Mouse (Mus musculus): ENCODE measurements at regions not wholly inside any gene's neighbourhood (a gene's known extent, or its start where the extent isn't known, plus 50 kb on each side); places are given as distances from the start of the nearest gene placed in this dataset.
"Not testable (repeated sequence)": the region's sequence is repeated elsewhere in the genome, so short reads cannot be mapped to it uniquely, and the experiment has no call there.

DNA sequence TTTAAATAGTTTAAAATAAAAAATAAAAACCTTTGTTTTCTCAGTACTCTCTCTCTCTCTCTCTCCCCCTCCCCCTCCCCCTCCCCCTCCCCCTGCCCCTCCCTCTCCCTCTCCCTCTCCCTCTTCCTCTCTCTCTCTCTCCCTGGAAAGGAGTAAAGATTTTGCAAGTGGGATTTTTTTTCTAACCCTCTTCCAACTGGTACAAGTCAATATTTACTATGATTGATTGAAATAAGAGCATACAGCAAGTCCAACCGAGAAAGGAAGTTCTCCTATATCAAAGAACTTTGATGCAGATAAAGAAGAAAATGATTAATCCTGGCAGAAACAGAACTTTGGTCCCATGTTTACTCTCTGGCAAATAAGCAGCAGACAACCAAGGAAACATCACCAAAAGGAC lies 89.0 kb upstream of the Reln start:
- Histone ChIP-seq H3ac (ENCODE audit: control insufficient read depth, insufficient read length, low read depth) (no peak overlapping the region), H3K27me3 (ENCODE audit: control insufficient read depth, insufficient read depth, insufficient read length) (peaks cover 4% of the 10 kb centered on the region), H3K79me3 (ENCODE audit: low read depth) (no peaks in the 10 kb centered on the region), H3K36me3 (ENCODE audit: control insufficient read depth, insufficient read depth) (no peaks in the 10 kb centered on the region), H3K79me2 (ENCODE audit: control insufficient read depth, insufficient read depth) (no peaks in the 10 kb centered on the region), H3K4me3 (ENCODE audit: insufficient read depth, poor library complexity, severe bottlenecking) (no peak overlapping the region)
- TF ChIP-seq CTCF (IDR thresholded peaks at IDR 0.05; ENCODE audit: control insufficient read depth, insufficient read depth, insufficient read length) (no peak), MYOD1 (IDR thresholded peaks at IDR 0.05; ENCODE audit: control insufficient read depth, insufficient read length, low read depth) (no peak), FOSL1 (IDR thresholded peaks at IDR 0.05; ENCODE audit: insufficient read depth, low read length, poor library complexity, severe bottlenecking) (no peak), MYOG (IDR thresholded peaks at IDR 0.05; ENCODE audit: control insufficient read depth, extremely low read depth, insufficient read length) (no peak), CEBPB (IDR thresholded peaks at IDR 0.05; ENCODE audit: low read depth) (no peak)

- Histone ChIP-seq H3K79me2 (ENCODE audit: control insufficient read depth, insufficient read depth) (no peaks in the 10 kb centered on the region), H3ac (ENCODE audit: control insufficient read depth, insufficient read length, low read depth) (no peak overlapping the region), H3K36me3 (ENCODE audit: control insufficient read depth, insufficient read depth) (no peaks in the 10 kb centered on the region), H3K27me3 (ENCODE audit: control insufficient read depth, insufficient read depth, insufficient read length) (peaks cover 4% of the 10 kb centered on the region), H3K79me3 (ENCODE audit: low read depth) (no peaks in the 10 kb centered on the region), H3K4me3 (ENCODE audit: insufficient read depth, poor library complexity, severe bottlenecking) (no peak overlapping the region)
- TF ChIP-seq USF1 (IDR thresholded peaks at IDR 0.05; ENCODE audit: low read depth) (no peak), FOSL1 (IDR thresholded peaks at IDR 0.05; ENCODE audit: insufficient read depth, low read length, poor library complexity, severe bottlenecking) (no peak), MYOD1 (IDR thresholded peaks at IDR 0.05; ENCODE audit: control insufficient read depth, insufficient read length, low read depth) (no peak), CTCF (IDR thresholded peaks at IDR 0.05; ENCODE audit: control insufficient read depth, insufficient read depth, insufficient read length) (no peak), CEBPB (IDR thresholded peaks at IDR 0.05; ENCODE audit: low read depth) (no peak), MAX (IDR thresholded peaks at IDR 0.05) (no peak), MYOG (IDR thresholded peaks at IDR 0.05; ENCODE audit: control insufficient read depth, extremely low read depth, insufficient read length) (no peak)
Measured at GRCm38 (mm10) chr5:22431721-22432120, 87.2 kb upstream of the Reln start.

DNA sequence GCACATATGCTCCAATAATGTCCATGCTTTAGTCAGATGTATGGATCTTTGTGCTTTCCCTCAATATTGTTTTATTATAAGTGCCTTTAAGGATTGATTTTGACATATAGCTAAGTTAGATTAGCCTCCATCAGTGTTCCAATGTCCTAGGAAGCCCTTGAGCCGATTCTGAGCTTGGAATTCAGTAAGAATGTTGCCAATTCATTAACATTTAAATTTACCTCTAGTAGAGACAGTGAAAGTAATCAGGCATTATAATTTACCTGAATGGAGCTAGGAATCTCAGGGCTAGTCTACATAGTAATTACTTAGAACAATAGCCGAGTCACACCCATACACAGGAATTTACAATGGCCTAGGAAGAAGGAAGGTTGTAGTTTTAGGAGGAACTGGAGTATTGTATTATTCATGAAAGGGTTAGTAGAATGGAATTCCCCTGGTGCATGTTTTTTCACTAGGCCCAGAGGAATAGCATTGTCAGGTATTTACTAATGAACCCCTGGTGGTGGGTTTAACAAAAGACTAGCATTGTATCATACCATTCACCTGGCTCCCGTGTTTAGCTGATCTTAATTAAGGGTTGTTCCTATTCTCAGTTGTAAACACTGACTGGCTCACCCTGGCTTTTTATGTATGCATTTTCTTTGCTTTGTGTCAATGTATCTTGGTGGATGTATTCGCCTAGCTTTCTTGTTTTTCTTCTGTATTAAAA lies 81.4 kb upstream of the Reln start:
- H3K79me2 ChIP-seq (ENCODE audit: control insufficient read depth, insufficient read depth); H3K27me3 ChIP-seq (ENCODE audit: control insufficient read depth, insufficient read depth, insufficient read length); H3K36me3 ChIP-seq (ENCODE audit: control insufficient read depth, insufficient read depth); H3ac ChIP-seq (ENCODE audit: control insufficient read depth, insufficient read length, low read depth); H3K4me3 ChIP-seq (ENCODE audit: insufficient read depth, poor library complexity, severe bottlenecking); H3K79me3 ChIP-seq (ENCODE audit: low read depth): not testable (repeated sequence)

DNA sequence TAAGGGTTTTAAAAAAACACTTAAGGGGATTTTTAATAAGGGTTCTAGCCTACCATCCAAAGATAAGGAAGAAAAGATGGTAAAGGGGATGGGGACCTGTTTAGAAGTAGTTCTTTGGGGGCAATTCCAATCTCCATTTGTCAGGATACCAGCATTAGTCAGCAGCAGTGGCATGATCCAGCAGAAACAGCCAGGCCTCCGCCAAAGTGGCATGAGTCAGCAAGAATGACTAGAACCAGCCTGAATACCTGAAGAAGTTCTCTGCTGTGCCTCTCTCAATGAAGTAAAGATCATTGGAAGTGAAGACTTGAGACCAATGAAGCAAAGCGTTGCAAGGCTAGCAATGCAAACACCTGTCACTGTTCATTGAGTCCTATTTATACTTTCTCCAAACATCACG lies 71.5 kb upstream of the Reln start:
- no peak for TF ChIP-seq CTCF (IDR thresholded peaks at IDR 0.05; ENCODE audit: control insufficient read depth, insufficient read depth, insufficient read length)
- TF ChIP-seq FOSL1 (IDR thresholded peaks at IDR 0.05; ENCODE audit: insufficient read depth, low read length, poor library complexity, severe bottlenecking): no peak
- no peak for TF ChIP-seq MYOD1 (IDR thresholded peaks at IDR 0.05; ENCODE audit: control insufficient read depth, insufficient read length, low read depth)
- TF ChIP-seq CEBPB (IDR thresholded peaks at IDR 0.05; ENCODE audit: low read depth): no peak
- no peak for TF ChIP-seq MYOG (IDR thresholded peaks at IDR 0.05; ENCODE audit: control insufficient read depth, extremely low read depth, insufficient read length)
- TF ChIP-seq USF1 (IDR thresholded peaks at IDR 0.05; ENCODE audit: low read depth): no peak
- TF ChIP-seq MAX (IDR thresholded peaks at IDR 0.05): no peak
- no peaks in the 10 kb centered on the region for H3K79me3 ChIP-seq (ENCODE audit: low read depth)
- no peak overlapping the region for H3ac ChIP-seq (ENCODE audit: control insufficient read depth, insufficient read length, low read depth)
- no peak overlapping the region for H3K4me3 ChIP-seq (ENCODE audit: insufficient read depth, poor library complexity, severe bottlenecking)
- no peaks in the 10 kb centered on the region for H3K79me2 ChIP-seq (ENCODE audit: control insufficient read depth, insufficient read depth)
- H3K36me3 ChIP-seq (ENCODE audit: control insufficient read depth, insufficient read depth): no peaks in the 10 kb centered on the region
- no peaks in the 10 kb centered on the region for H3K27me3 ChIP-seq (ENCODE audit: control insufficient read depth, insufficient read depth, insufficient read length)

- H3K79me2 ChIP-seq (ENCODE audit: control insufficient read depth, insufficient read depth): no peaks in the 10 kb centered on the region
- H3ac ChIP-seq (ENCODE audit: control insufficient read depth, insufficient read length, low read depth): no peak overlapping the region
- no peak overlapping the region for H3K4me3 ChIP-seq (ENCODE audit: insufficient read depth, poor library complexity, severe bottlenecking)
- H3K27me3 ChIP-seq (ENCODE audit: control insufficient read depth, insufficient read depth, insufficient read length): no peaks in the 10 kb centered on the region
- peak; percentile 39 for TF ChIP-seq USF1 (IDR thresholded peaks at IDR 0.05; ENCODE audit: low read depth)
- no peak for TF ChIP-seq CEBPB (IDR thresholded peaks at IDR 0.05; ENCODE audit: low read depth)
- H3K36me3 ChIP-seq (ENCODE audit: control insufficient read depth, insufficient read depth): no peaks in the 10 kb centered on the region
- H3K79me3 ChIP-seq (ENCODE audit: low read depth): no peaks in the 10 kb centered on the region
Measured at GRCm38 (mm10) chr5:22399134-22399533, 54.6 kb upstream of the Reln start.

Data from C2C12 (cell line).